24 mouse cellular contexts compared by ENCODE assay signal in genomic region chr14:82210402-82210801, GRCm38 (mm10).
DNase-seq lines count a peak whose midpoint lies in the region; ATAC-seq lines count a peak whose summit lies in the region.
"Had no signal": no experiment of that assay in that cellular context is flagged by ENCODE, and none has a peak within 500 bp of the region (broad histone marks: within the 10 kb centered on the region; RNA-seq: fewer than 3 reads in every experiment).

No protein-coding gene starts in this region.

- no peak overlapping the region for H3K4me3 ChIP-seq in neural tube, embryonic 11.5 days (ENCODE audit: low read depth, low read length)
- no peak overlapping the region for H3K4me3 ChIP-seq in neural tube, embryonic 15.5 days (replicated peaks)
- no peak overlapping the region for H3K4me3 ChIP-seq in hindbrain, embryonic 13.5 days
- H3K4me3 ChIP-seq: embryonic facial prominence, embryonic 15.5 days; heart, embryonic 12.5 days; layer of hippocampus, adult 2 months; left cerebral cortex, adult 2 months; limb, embryonic 10.5 days had no signal

- no peak overlapping the region for H3K4me2 ChIP-seq in neural tube, embryonic 11.5 days (ENCODE audit: low read depth)
- H3K4me2 ChIP-seq in neural tube, embryonic 15.5 days: no peak overlapping the region
- no peak overlapping the region for H3K4me2 ChIP-seq in hindbrain, embryonic 13.5 days
- H3K4me2 ChIP-seq: embryonic facial prominence, embryonic 15.5 days; heart, embryonic 12.5 days had no signal

- no peaks in the 10 kb centered on the region for H3K9me3 ChIP-seq in neural tube, embryonic 11.5 days (ENCODE audit: control insufficient read depth, low read length)
- H3K9me3 ChIP-seq in neural tube, embryonic 15.5 days (replicated peaks): no peaks in the 10 kb centered on the region
- no peaks in the 10 kb centered on the region for H3K9me3 ChIP-seq in hindbrain, embryonic 13.5 days
- H3K9me3 ChIP-seq: embryonic facial prominence, embryonic 15.5 days; heart, embryonic 12.5 days; limb, embryonic 10.5 days had no signal

- H3K27ac ChIP-seq in neural tube, embryonic 11.5 days (ENCODE audit: low read depth, low read length): no peak overlapping the region
- no peak overlapping the region for H3K27ac ChIP-seq in neural tube, embryonic 15.5 days (replicated peaks)
- H3K27ac ChIP-seq in hindbrain, embryonic 13.5 days: no peak overlapping the region
- H3K27ac ChIP-seq: embryonic facial prominence, embryonic 15.5 days; layer of hippocampus, adult 2 months; left cerebral cortex, adult 2 months; limb, embryonic 10.5 days; stomach, postnatal 0 days had no signal

- no peaks in the 10 kb centered on the region for H3K27me3 ChIP-seq in neural tube, embryonic 11.5 days (ENCODE audit: control insufficient read depth, insufficient read depth, low read length)
- no peaks in the 10 kb centered on the region for H3K27me3 ChIP-seq in neural tube, embryonic 15.5 days (replicated peaks)
- no peaks in the 10 kb centered on the region for H3K27me3 ChIP-seq in hindbrain, embryonic 13.5 days
- H3K27me3 ChIP-seq: embryonic facial prominence, embryonic 15.5 days; heart, embryonic 12.5 days had no signal

- H3K9ac ChIP-seq in neural tube, embryonic 11.5 days (ENCODE audit: low read length): no peak overlapping the region
- H3K9ac ChIP-seq in neural tube, embryonic 15.5 days (replicated peaks): no peak overlapping the region
- H3K9ac ChIP-seq in hindbrain, embryonic 13.5 days: no peak overlapping the region
- H3K9ac ChIP-seq: embryonic facial prominence, embryonic 15.5 days; heart, embryonic 12.5 days; liver, postnatal 0 days had no signal

- WGBS in neural tube, embryonic 11.5 days: 64% methylated on average over 5 of the region's 5 CpGs
- WGBS in neural tube, embryonic 15.5 days: 51% methylated on average over 5 of the region's 5 CpGs
- WGBS in hindbrain, embryonic 13.5 days: 51% methylated on average over 5 of the region's 5 CpGs

- H3K4me1 ChIP-seq in neural tube, embryonic 11.5 days (ENCODE audit: control insufficient read depth, insufficient read depth, low read length): no peaks in the 10 kb centered on the region
- no peaks in the 10 kb centered on the region for H3K4me1 ChIP-seq in neural tube, embryonic 15.5 days
- 0 out of 2 replicates have a peak, but pooled peaks cover 2% of the 10 kb centered on the region for H3K4me1 ChIP-seq in hindbrain, embryonic 13.5 days (replicated peaks)
- H3K4me1 ChIP-seq: embryonic facial prominence, embryonic 15.5 days; heart, embryonic 12.5 days; limb, embryonic 10.5 days had no signal

- peak; percentile 66; the same call in 1 of the 2 replicates for ATAC-seq in cerebellum, adult (ENCODE audit: insufficient number of reproducible peaks, low FRiP score, low TSS enrichment)
- no peak for ATAC-seq in neural tube, embryonic 11.5 days (ENCODE audit: insufficient read depth, low FRiP score, low TSS enrichment)
- ATAC-seq in neural tube, embryonic 15.5 days (ENCODE audit: low FRiP score): no peak
- peak; percentile 85 for ATAC-seq in hindbrain, embryonic 13.5 days (ENCODE audit: low FRiP score)
- ATAC-seq: inflammation-experienced regulatory T-cells, adult 6 months; liver, postnatal 0 days had no signal

- no peaks in the 10 kb centered on the region for H3K36me3 ChIP-seq in neural tube, embryonic 11.5 days (ENCODE audit: control insufficient read depth, insufficient read depth, low read length)
- H3K36me3 ChIP-seq in neural tube, embryonic 15.5 days: no peaks in the 10 kb centered on the region
- no peaks in the 10 kb centered on the region for H3K36me3 ChIP-seq in hindbrain, embryonic 13.5 days
- H3K36me3 ChIP-seq: embryonic facial prominence, embryonic 15.5 days; heart, embryonic 12.5 days; limb, embryonic 10.5 days had no signal

- no peak for DNase-seq in cerebellum, adult 11 months
- DNase-seq in neural tube, embryonic 11.5 days (ENCODE audit: low spot score): peak; percentile 11
- DNase-seq in frontal cortex, postnatal 10 days (ENCODE audit: low spot score in 2 of 2): no peak
- no peak for DNase-seq in heart, adult 9 months (ENCODE audit: low spot score in 2 of 2)
- DNase-seq in layer of hippocampus, adult 8-10 months (ENCODE audit: low spot score in 2 of 2): no peak
- DNase-seq: adrenal gland, adult 8-10 months; heart, postnatal 14 days; kidney, adult 2 months; kidney, postnatal 14 days; liver, postnatal 0 days; lung, postnatal 14 days; retina, postnatal 1 day; right cerebral cortex, postnatal 4 days; thymus, postnatal 14 days had no signal

Comparison
In these comparisons a context has a peak if more than half of its experiments do, and no peak if none do; other contexts are left out.
1. ATAC-seq: peak in cerebellum, adult (single experiment) and hindbrain, embryonic 13.5 days (single experiment); none in neural tube, embryonic 11.5 days (single experiment) and neural tube, embryonic 15.5 days (single experiment).